Mouse (Mus musculus) midbrain, embryonic 15.5 days (tissue): Measurements from ENCODE around the gene Pdgfd. TPM values are rescaled to one million over a fixed set of nuclear protein-coding genes. Genes with fewer than 3 reads are reported as not detected.
A peak's percentile ranks its signal among the peaks of the same experiment; 100 is the strongest.

Source experiments
- ATAC-seq: fragments of 200-750 bp; cut with Nextera tagmentation; replicated peaks from 2 replicates; pipeline ENCODE4 v1.8.0; 2017; ENCODE audit warnings: moderate TSS enrichment
- H3K27ac ChIP-seq: fragments of 300-500 bp; sonication (generic); 2 replicates; pipeline ENCODE4 v1.5.1; 2015; ENCODE audit warnings: mild to moderate bottlenecking, inconsistent platforms
- H3K27me3 ChIP-seq: fragments of 300-500 bp; sonication (generic); replicated peaks from 2 replicates; pipeline ENCODE4 v1.6.1; 2015; ENCODE audit warnings: inconsistent platforms
- H3K36me3 ChIP-seq: fragments of 300-500 bp; sonication (generic); replicated peaks from 2 replicates; pipeline ENCODE4 v1.6.1; 2015; ENCODE audit warnings: inconsistent platforms
- H3K4me1 ChIP-seq: fragments of 300-500 bp; sonication (generic); 2 replicates; pipeline ENCODE4 v1.6.1; 2015; ENCODE audit warnings: inconsistent platforms
- H3K4me2 ChIP-seq: fragments of 300-500 bp; sonication (generic); 2 replicates; pipeline ENCODE4 v1.6.1; 2015; ENCODE audit warnings: inconsistent platforms, mild to moderate bottlenecking, moderate library complexity
- H3K4me3 ChIP-seq: fragments of 300-500 bp; sonication (generic); 2 replicates; pipeline ENCODE4 v1.5.1; 2015; ENCODE audit warnings: mild to moderate bottlenecking, inconsistent platforms
- H3K9ac ChIP-seq: fragments of 300-500 bp; sonication (generic); 2 replicates; pipeline ENCODE4 v1.6.1; 2015; ENCODE audit warnings: mild to moderate bottlenecking, inconsistent platforms
- H3K9me3 ChIP-seq: fragments of 300-500 bp; sonication (generic); 2 replicates; pipeline ENCODE4 v1.6.1; 2016; ENCODE audit warnings: inconsistent platforms
- WGBS: fragments of 180-500 bp; shearing (Covaris S2); methylation state at CpG from one replicate; pipeline ENCODE4 v1.1.7; 2015; ENCODE audit warnings: mixed read lengths; 5-methylcytosine and 5-hydroxymethylcytosine counted together
- polyA plus RNA-seq: library from polyadenylated mRNA; unstranded; fragments of >200 nt; fragmentation: Nextera tagmentation; extraction: Ambion mirVana; gene quantifications from 2 replicates; pipeline ENCODE4 v1.2.1, GENCODE M21; 2015

Pdgfd gene
- polyA plus RNA-seq, 1 experiment from 2014 or later, result 2.4 TPM

DNA sequence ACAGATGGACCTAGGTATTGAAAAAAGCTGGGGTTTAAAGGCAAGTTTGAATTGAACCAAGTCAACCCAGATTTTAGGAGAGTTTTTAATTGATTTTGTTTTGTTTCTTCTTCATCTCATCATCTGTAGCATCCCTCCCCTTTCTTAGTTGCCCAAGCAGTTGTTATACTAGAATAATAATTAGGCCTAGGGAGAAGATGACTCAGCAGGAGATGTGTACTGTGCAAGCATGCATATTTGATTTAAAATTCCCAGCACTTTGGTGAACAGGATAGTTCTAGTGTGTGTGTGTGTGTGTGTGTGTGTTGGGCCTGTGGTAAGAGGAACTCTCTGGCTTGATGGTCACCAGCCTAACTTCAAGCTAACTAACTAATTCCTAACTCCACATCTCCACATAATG is 88.7 kb downstream of the Pdgfd start:
- no peaks in the 10 kb centered on the region for H3K9me3 ChIP-seq
- H3K4me2 ChIP-seq, result no peak overlapping the region
- H3K27ac ChIP-seq, result no peak overlapping the region
- H3K27me3 ChIP-seq, result no peaks in the 10 kb centered on the region
- no peaks in the 10 kb centered on the region for H3K4me1 ChIP-seq
- ATAC-seq, result no peak
- no peaks in the 10 kb centered on the region for H3K36me3 ChIP-seq
- H3K9ac ChIP-seq, result no peak overlapping the region
- no peak overlapping the region for H3K4me3 ChIP-seq

DNA sequence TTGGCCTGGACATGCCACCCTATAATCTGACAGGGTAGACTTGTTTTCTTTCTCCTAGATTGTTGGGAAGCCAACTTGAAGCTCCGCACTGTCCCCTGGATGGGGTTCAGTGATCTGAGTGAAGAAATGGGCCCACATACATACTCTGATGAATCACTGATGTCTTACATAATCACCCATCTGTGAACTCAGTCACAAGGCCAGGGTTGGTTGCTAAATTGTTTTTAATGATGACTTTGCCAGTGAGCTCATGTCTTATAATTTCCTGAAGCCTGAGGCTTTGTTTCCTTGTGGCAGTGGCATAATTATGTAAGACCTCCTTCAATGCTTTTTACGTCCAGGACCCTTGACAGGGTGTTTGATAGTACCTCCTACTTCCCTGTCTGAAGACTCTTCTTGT is 96.4 kb downstream of the Pdgfd start:
- 87% methylated on average over 2 of the region's 2 CpGs for WGBS
- no peak for ATAC-seq
- no peak overlapping the region for H3K27ac ChIP-seq
- no peaks in the 10 kb centered on the region for H3K4me1 ChIP-seq
- H3K4me3 ChIP-seq, result no peak overlapping the region
- H3K4me2 ChIP-seq, result no peak overlapping the region
- H3K27me3 ChIP-seq, result no peaks in the 10 kb centered on the region
- no peaks in the 10 kb centered on the region for H3K9me3 ChIP-seq
- no peaks in the 10 kb centered on the region for H3K36me3 ChIP-seq
- H3K9ac ChIP-seq, result no peak overlapping the region

DNA sequence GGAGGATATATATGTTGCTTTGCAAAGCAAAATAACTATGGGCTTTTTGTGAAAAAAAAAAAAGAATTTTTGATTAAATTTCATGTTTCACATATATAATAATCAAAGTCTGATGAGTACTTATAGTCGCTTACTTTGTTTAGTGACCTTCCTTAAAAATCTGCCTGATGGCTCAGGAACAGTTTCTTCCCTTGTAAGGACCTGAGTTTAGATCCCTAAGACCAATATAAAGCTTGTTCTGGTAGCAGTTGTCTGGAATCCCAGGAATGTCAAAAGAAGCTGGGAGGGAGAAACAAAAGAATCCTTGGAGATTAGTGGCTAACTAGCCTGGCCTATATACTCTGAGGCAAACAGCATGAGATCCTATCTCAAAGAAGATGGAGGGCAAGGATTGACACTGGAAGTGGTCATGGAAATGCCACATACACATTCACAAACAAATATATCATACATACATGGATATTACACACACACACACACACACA is 101.5 kb downstream of the Pdgfd start, which contains the start of gene Ddi1:
Gene Ddi1, minus strand, starts transcription at position 51 of the 485 bp plus-strand sequence.
- ATAC-seq, result no peak

DNA sequence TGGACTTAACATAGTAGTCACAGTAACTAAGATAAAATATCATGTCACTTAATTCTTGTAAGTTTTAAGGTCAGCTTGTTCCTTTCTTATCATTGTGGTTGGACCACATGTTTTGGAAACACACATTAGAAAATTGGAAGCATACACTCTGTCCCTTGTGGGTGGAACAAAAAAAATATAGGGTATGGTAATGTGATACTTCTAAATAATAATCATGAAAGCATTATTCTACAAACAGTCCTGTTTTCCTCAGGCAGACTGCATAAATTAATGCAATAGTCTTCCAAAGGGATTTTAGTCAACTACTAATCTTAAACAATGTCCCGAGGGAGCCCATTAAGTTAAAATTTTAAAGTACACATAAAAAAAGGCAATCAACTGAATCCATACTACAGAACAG is 108.0 kb downstream of the Pdgfd start:
- ATAC-seq, result no peak
- no peak overlapping the region for H3K9ac ChIP-seq
- H3K27ac ChIP-seq, result no peak overlapping the region
- 85% methylated on average over 1 of the region's 1 CpGs for WGBS
- H3K27me3 ChIP-seq, result no peaks in the 10 kb centered on the region
- H3K9me3 ChIP-seq, result no peaks in the 10 kb centered on the region
- no peak overlapping the region for H3K4me2 ChIP-seq
- no peaks in the 10 kb centered on the region for H3K36me3 ChIP-seq
- H3K4me3 ChIP-seq, result no peak overlapping the region
- no peaks in the 10 kb centered on the region for H3K4me1 ChIP-seq

More for the DNA sequence above, 101.5 kb downstream of the Pdgfd start, which contains the start of gene Ddi1:
- 63% methylated on average over 1 of the region's 1 CpGs for WGBS
- Histone ChIP-seq H3K27me3 (no peaks in the 10 kb centered on the region), H3K4me3 (no peak within 1 kb of the TSS), H3K4me1 (no peaks in the 10 kb centered on the region), H3K9ac (no peak within 1 kb of the TSS), H3K9me3 (no peaks in the 10 kb centered on the region), H3K27ac (no peak within 1 kb of the TSS), H3K36me3 (no peaks in the 10 kb centered on the region), H3K4me2 (no peak within 1 kb of the TSS)

DNA sequence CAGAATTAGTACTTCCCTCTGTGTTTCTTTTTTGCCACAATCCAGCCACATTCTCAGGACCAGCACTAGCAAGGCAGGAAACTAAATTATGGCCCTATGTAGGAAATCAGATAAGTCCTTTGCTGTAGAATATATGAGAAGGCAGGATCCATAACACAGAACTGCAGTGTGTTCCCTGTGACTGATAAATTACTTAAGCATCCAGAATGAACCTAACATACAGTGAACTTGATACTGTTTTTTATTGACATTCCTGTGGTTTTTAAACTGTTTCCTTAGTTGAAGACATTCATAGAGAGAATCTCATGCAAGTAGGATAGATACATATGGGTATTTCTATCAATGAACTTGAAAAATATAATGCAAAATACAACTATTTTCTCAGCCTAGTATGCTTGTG is 109.1 kb downstream of the Pdgfd start:
- Histone ChIP-seq H3K27me3 (no peaks in the 10 kb centered on the region), H3K9ac (no peak overlapping the region), H3K27ac (no peak overlapping the region), H3K4me2 (no peak overlapping the region), H3K9me3 (no peaks in the 10 kb centered on the region), H3K4me1 (no peaks in the 10 kb centered on the region), H3K36me3 (no peaks in the 10 kb centered on the region), H3K4me3 (no peak overlapping the region)
- ATAC-seq, result no peak

DNA sequence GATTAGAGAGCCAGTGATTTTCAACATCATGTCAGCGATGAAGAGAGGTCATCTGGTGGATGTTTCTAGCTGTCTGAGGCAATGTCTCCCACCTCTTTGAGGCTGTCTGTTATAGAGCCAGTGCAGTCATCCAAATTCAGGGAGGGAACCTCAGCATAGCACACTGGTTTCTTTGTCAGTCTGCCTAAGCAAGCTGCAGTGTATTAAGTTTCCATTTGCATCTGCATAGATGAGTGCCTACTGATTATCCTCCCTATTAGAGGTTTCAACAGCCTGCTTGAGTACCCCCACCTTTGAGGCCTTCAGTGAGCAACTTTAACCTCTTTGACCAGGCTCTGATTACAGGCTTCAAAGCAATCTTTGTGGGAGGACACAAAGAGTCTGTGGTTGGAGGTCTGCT is 118.4 kb downstream of the Pdgfd start:
- H3K36me3 ChIP-seq, result no peaks in the 10 kb centered on the region
- WGBS, result 30% methylated on average over 1 of the region's 1 CpGs
- no peak overlapping the region for H3K27ac ChIP-seq
- no peaks in the 10 kb centered on the region for H3K27me3 ChIP-seq
- no peak overlapping the region for H3K9ac ChIP-seq
- no peaks in the 10 kb centered on the region for H3K9me3 ChIP-seq
- H3K4me3 ChIP-seq, result no peak overlapping the region
- no peak overlapping the region for H3K4me2 ChIP-seq
- H3K4me1 ChIP-seq, result no peaks in the 10 kb centered on the region
- ATAC-seq, result no peak

DNA sequence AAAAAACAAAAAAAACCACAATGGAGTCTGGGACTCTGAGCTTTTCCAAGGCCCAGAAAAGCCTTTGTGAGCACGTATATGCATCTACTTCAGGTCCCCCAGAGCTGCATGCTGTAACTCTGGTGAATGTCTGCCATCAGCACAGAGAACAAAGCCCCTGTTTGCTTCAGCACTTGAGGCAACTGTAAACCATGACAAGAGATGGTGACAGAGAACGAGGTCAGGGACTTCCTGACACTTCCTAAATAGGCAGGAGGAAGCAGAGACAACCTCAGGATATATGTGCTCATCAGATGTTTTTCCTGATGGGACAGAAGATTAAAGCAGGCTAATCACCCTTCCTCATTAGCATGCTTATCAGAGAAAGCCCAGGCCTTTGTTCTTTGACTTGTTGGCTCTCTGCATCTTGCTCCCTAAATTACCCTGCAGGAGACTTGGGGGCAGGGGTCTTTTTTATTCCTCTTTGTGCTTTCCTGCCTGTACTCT is 120.9 kb downstream of the Pdgfd start:
- no peaks in the 10 kb centered on the region for H3K36me3 ChIP-seq
- WGBS, result 9% methylated on average over 2 of the region's 2 CpGs
- no peaks in the 10 kb centered on the region for H3K27me3 ChIP-seq
- no peaks in the 10 kb centered on the region for H3K4me1 ChIP-seq
- ATAC-seq, result 0 out of 2 replicates have a peak, but pooled peaks have one; percentile 58
- H3K9ac ChIP-seq, result no peak overlapping the region
- H3K4me2 ChIP-seq, result no peak overlapping the region
- H3K9me3 ChIP-seq, result no peaks in the 10 kb centered on the region
- no peak overlapping the region for H3K27ac ChIP-seq
- H3K4me3 ChIP-seq, result no peak overlapping the region

DNA sequence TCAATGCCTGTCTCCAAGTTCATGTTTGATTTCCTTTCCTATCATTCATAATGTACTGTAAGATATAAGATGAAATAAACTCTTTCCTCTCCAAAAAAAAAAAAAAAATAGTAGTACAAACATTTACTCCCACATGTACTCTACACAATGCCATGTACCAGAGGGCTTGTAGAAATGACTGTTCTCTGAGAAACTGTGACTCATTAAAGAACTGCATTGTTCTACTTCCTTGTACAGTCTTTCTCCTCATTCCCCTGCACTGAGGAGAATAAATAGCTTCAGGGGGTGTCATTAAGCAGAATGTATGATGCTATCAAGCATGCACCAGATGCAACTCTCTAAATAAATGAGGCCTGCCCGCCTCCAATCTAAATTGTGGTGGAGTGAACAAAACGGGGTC is 130.2 kb downstream of the Pdgfd start:
- H3K27me3 ChIP-seq, result no peaks in the 10 kb centered on the region
- no peak for ATAC-seq
- H3K9me3 ChIP-seq, result no peaks in the 10 kb centered on the region
- no peak overlapping the region for H3K27ac ChIP-seq
- WGBS, result 87% methylated on average over 2 of the region's 2 CpGs
- no peak overlapping the region for H3K4me2 ChIP-seq
- no peaks in the 10 kb centered on the region for H3K36me3 ChIP-seq
- H3K4me3 ChIP-seq, result no peak overlapping the region
- no peak overlapping the region for H3K9ac ChIP-seq
- H3K4me1 ChIP-seq, result no peaks in the 10 kb centered on the region

DNA sequence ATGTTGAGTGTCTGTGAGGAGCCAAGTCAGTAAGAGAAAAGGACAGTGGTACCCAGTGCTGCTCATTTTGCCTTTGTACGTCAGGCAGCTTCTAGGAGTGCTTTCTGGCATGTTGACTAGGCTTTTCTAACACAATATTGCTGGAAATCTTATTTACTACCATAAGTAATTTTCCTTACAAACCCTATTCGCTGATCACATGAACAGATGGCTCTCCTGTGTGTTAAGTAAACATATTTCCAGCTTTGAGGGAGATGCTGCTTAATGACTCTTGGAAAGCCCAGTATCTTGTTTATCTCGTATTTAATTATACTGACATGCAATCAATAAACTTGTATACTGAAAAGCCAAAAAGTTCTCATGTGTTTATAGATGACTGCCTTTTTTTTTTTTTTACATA is 133.7 kb downstream of the Pdgfd start:
- 88% methylated on average over 3 of the region's 3 CpGs for WGBS
- Histone ChIP-seq H3K36me3 (no peaks in the 10 kb centered on the region), H3K4me3 (no peak overlapping the region), H3K4me1 (no peaks in the 10 kb centered on the region), H3K27ac (no peak overlapping the region), H3K9me3 (no peaks in the 10 kb centered on the region), H3K9ac (no peak overlapping the region), H3K4me2 (no peak overlapping the region), H3K27me3 (no peaks in the 10 kb centered on the region)
- ATAC-seq, result no peak

DNA sequence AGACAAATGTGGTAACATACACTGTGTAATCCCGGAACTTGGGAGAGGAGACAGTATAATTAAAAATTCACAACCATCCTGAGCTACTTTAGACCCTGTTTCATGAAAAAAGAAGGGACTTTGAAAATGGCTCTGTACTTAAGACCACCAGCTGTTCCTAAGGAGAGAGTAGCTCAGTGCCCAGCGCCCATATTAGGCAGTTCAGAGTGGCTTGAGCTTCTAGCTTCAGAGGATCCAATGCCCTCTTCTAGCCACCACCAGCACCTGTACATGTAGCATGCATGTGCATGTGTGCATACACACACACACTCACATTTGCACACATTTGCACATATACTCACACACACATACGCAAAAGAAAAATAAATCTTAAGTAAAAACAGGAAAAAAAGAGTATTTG is 136.2 kb downstream of the Pdgfd start:
- no peaks in the 10 kb centered on the region for H3K27me3 ChIP-seq
- H3K4me1 ChIP-seq, result no peaks in the 10 kb centered on the region
- no peaks in the 10 kb centered on the region for H3K36me3 ChIP-seq
- ATAC-seq, result no peak
- H3K27ac ChIP-seq, result no peak overlapping the region
- H3K4me2 ChIP-seq, result no peak overlapping the region
- no peak overlapping the region for H3K4me3 ChIP-seq
- H3K9me3 ChIP-seq, result no peaks in the 10 kb centered on the region
- WGBS, result 86% methylated on average over 3 of the region's 3 CpGs
- H3K9ac ChIP-seq, result no peak overlapping the region

DNA sequence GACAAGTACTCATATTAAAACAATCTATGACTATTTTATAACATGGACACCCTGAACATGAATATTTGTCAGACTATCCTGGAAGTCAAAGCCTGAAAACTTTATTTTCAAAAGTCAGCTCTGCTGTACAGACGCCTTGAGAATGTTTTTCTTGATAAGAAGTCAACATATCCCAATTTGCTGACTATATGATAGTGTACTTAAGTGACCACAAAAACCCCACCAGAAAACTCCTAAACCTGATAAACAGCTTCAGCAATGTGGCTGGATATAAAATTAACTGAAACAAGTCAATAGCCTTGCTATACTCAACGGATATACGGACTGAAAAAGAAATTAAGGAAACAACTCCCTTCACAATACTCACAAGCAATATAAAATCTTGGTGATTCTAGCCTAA is 137.5 kb downstream of the Pdgfd start:
- H3K4me2 ChIP-seq, result no peak overlapping the region
- no peaks in the 10 kb centered on the region for H3K4me1 ChIP-seq
- 93% methylated on average over 3 of the region's 3 CpGs for WGBS
- ATAC-seq, result no peak
- no peak overlapping the region for H3K4me3 ChIP-seq
- H3K27me3 ChIP-seq, result no peaks in the 10 kb centered on the region
- H3K9ac ChIP-seq, result no peak overlapping the region
- no peaks in the 10 kb centered on the region for H3K36me3 ChIP-seq
- no peak overlapping the region for H3K27ac ChIP-seq
- H3K9me3 ChIP-seq, result no peaks in the 10 kb centered on the region

DNA sequence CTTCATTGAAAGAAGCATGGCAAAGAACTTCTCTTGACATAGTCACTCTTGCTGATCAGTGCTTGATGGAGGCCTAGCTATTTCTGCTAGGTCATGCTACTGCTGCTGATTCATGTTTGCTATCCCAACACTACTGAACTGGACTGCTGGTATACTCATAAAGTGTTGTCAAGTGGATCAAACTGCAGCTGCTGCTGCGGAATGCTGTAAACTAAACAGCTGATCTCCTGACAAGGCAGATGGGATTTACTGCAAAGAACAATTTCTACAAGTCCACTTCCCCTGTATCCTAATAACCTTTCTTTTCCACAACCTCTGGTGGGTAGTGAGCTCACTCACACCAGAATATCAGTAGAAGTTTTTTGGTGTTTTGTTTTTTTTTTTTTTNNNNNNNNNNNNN is 148.7 kb downstream of the Pdgfd start:
- no peaks in the 10 kb centered on the region for H3K9me3 ChIP-seq
- H3K4me2 ChIP-seq, result no peak overlapping the region
- no peak overlapping the region for H3K27ac ChIP-seq
- no peak for ATAC-seq
- no peaks in the 10 kb centered on the region for H3K4me1 ChIP-seq
- 91% methylated on average over 1 of the region's 1 CpGs for WGBS
- no peak overlapping the region for H3K4me3 ChIP-seq
- no peak overlapping the region for H3K9ac ChIP-seq
- H3K36me3 ChIP-seq, result no peaks in the 10 kb centered on the region
- H3K27me3 ChIP-seq, result no peaks in the 10 kb centered on the region

DNA sequence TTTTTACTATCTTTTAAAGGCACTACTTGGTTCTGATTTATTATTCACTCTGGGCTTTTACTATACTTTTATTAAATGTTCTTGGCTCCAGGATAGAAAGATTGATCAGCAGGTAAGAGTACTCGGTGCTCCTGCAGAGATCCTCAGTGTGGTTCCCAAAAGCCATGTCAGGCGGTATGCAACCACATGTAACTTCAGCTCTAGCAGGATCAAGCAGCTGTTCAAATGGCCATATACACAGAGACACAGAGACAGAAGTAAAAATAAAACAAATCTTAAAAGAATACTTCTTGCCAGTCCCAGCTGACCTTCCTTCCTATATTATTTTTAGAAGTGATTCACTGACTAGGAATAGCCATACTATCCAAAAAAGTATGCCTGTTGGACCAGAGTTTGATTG is 157.0 kb downstream of the Pdgfd start:
- Histone ChIP-seq H3K36me3 (no peaks in the 10 kb centered on the region), H3K9ac (no peak overlapping the region), H3K4me2 (no peak overlapping the region), H3K4me3 (no peak overlapping the region), H3K9me3 (no peaks in the 10 kb centered on the region), H3K27ac (no peak overlapping the region), H3K4me1 (no peaks in the 10 kb centered on the region), H3K27me3 (no peaks in the 10 kb centered on the region)
- ATAC-seq, result no peak
- WGBS, result 85% methylated on average over 2 of the region's 2 CpGs
